Mouse (Mus musculus): ENCODE measurements around the gene Recql5.
"Not testable (repeated sequence)": the region's sequence is repeated elsewhere in the genome, so short reads cannot be mapped to it uniquely, and the experiment has no call there.

Recql5 gene

GRCm38 (mm10) chr11:115863895-115864294 is 69.4 kb downstream of the Recql5 start:
- no peak for DNase-seq (ENCODE audit: low spot score in 2 of 2)

GRCm38 (mm10) chr11:115859143-115859945 is 73.9 kb downstream of the Recql5 start:
- DNase-seq (ENCODE audit: low spot score in 2 of 2) = peak; percentile 42 to 46

GRCm38 (mm10) chr11:115858354-115858753 is 74.9 kb downstream of the Recql5 start, which contains the start of gene Myo15b:
Gene Myo15b (plus strand): TSS chr11:115858406.
- DNase-seq (ENCODE audit: low spot score in 2 of 2) = no peak

- DNase-seq (ENCODE audit: low spot score in 2 of 2) = no peak
Observed at GRCm38 (mm10) chr11:115857936-115858335, 75.3 kb downstream of the Recql5 start.

GRCm38 (mm10) chr11:115857146-115857545 is 76.1 kb downstream of the Recql5 start:
- DNase-seq (ENCODE audit: low spot score in 2 of 2) = not testable (repeated sequence)

GRCm38 (mm10) chr11:115854674-115855073 is 78.6 kb downstream of the Recql5 start:
- DNase-seq (ENCODE audit: low spot score in 2 of 2) = no peak

GRCm38 (mm10) chr11:115845819-115846218 is 87.5 kb downstream of the Recql5 start:
- DNase-seq (ENCODE audit: low spot score in 2 of 2) = no peak

- DNase-seq (ENCODE audit: low spot score in 2 of 2) = no peak
Observed at GRCm38 (mm10) chr11:115844240-115844639, 89.0 kb downstream of the Recql5 start.

- no peak for DNase-seq (ENCODE audit: low spot score in 2 of 2)
Observed at GRCm38 (mm10) chr11:115843891-115844239, 89.4 kb downstream of the Recql5 start.

GRCm38 (mm10) chr11:115843141-115843890 is 90.0 kb downstream of the Recql5 start:
- no peak for DNase-seq (ENCODE audit: low spot score in 2 of 2)
